Mouse (Mus musculus) heart, postnatal 0 days (tissue): ENCODE data around the gene Vps8. TPM values are rescaled to one million over a fixed set of nuclear protein-coding genes. Genes with fewer than 3 reads are reported as not detected.

ENCODE experiments used
- ATAC-seq: fragments of 200-750 bp; cut with Nextera tagmentation; 2 replicates; pipeline ENCODE4 v1.8.0; 2017; ENCODE audit warnings: low read depth, moderate number of reproducible peaks, moderate library complexity; ENCODE audit not compliant: insufficient read depth
- DNase-seq: peaks from one replicate; pipeline ENCODE4 v3.0.0-alpha.2; 2016; ENCODE audit warnings: low spot score
- H3K27ac ChIP-seq: fragments of 300-500 bp; sonication (generic); 2 replicates; pipeline ENCODE4 v1.5.1; 2014; ENCODE audit warnings: low read depth, mild to moderate bottlenecking
- H3K27me3 ChIP-seq: fragments of 300-500 bp; sonication (generic); 2 replicates; pipeline ENCODE4 v1.6.1; 2014; ENCODE audit warnings: low read length, mixed read lengths; ENCODE audit not compliant: control insufficient read depth, insufficient read depth
- H3K36me3 ChIP-seq: fragments of 300-500 bp; sonication (generic); replicated peaks from 2 replicates; pipeline ENCODE4 v1.6.1; 2014; ENCODE audit warnings: low read length, mixed read lengths; ENCODE audit not compliant: control insufficient read depth, insufficient read depth
- H3K4me1 ChIP-seq: fragments of 300-500 bp; sonication (generic); 2 replicates; pipeline ENCODE4 v1.6.1; 2014; ENCODE audit warnings: antibody characterized with exemption; ENCODE audit not compliant: control insufficient read depth, insufficient read depth
- H3K4me2 ChIP-seq: fragments of 300-500 bp; sonication (generic); 2 replicates; pipeline ENCODE4 v1.6.1; 2014; ENCODE audit warnings: low read depth, mild to moderate bottlenecking, low read length, moderate library complexity
- H3K4me3 ChIP-seq: fragments of 300-500 bp; sonication (generic); 2 replicates; pipeline ENCODE4 v1.5.1; 2014; ENCODE audit warnings: low read depth, low read length
- H3K9ac ChIP-seq: fragments of 300-500 bp; sonication (generic); replicated peaks from 2 replicates; pipeline ENCODE4 v1.6.1; 2014; ENCODE audit warnings: low read depth, low read length, mixed read lengths
- H3K9me3 ChIP-seq: fragments of 300-500 bp; sonication (generic); replicated peaks from 2 replicates; pipeline ENCODE4 v1.6.1; 2016; ENCODE audit warnings: low read length; ENCODE audit not compliant: control insufficient read depth
- CTCF ChIP-seq: IDR thresholded peaks from 2 replicates; pipeline ENCODE4 v1.5.1; 2016; ENCODE audit warnings: antibody characterized with exemption, control low read depth, low read depth
- EP300 ChIP-seq: IDR thresholded peaks from 2 replicates; pipeline ENCODE4 v1.6.1; 2016; ENCODE audit warnings: antibody characterized with exemption, low read depth
- WGBS: fragments of 180-500 bp; shearing (Covaris S2); extraction: QIAGEN DNeasy Blood & Tissue Kit; methylation state at CpG from one replicate; pipeline ENCODE4 v1.1.7; 2014; 5-methylcytosine and 5-hydroxymethylcytosine counted together
- polyA plus RNA-seq: library from polyadenylated mRNA; unstranded; fragments of >200 nt; fragmentation: Nextera tagmentation; extraction: Ambion mirVana; gene quantifications from 2 replicates; pipeline ENCODE4 v1.2.1, GENCODE M21; 2015
- total RNA-seq: library from RNA; depleted of rRNA; stranded (reverse); fragments of >200 nt; gene quantifications from 2 replicates; pipeline ENCODE4 v1.2.3, GENCODE M21; 2014; ENCODE audit warnings: low replicate concordance

The Vps8 gene
- total and polyA plus RNA-seq, 2 experiments from 2014 or later, result 21.3 to 94.8 TPM

- H3K4me1 ChIP-seq, result peaks cover 40% of the 10 kb centered on the region
- no peaks in the 10 kb centered on the region for H3K36me3 ChIP-seq
- ATAC-seq, result peak; percentile 51
- DNase-seq, result peak; percentile 51
- H3K27ac ChIP-seq, result peak overlapping the region; percentile 55
- 54% methylated on average over 3 of the region's 3 CpGs for WGBS
- H3K27me3 ChIP-seq, result no peaks in the 10 kb centered on the region
- no peak overlapping the region for H3K4me3 ChIP-seq
- TF ChIP-seq CTCF (no peak), EP300 (no peak)
- no peak overlapping the region for H3K9ac ChIP-seq
- H3K9me3 ChIP-seq, result no peaks in the 10 kb centered on the region
- no peak overlapping the region for H3K4me2 ChIP-seq
Measured at GRCm38 (mm10) chr16:21641944-21642343, 219.0 kb downstream of the Vps8 start.

GRCm38 (mm10) chr16:21642906-21643305 lies 220.0 kb downstream of the Vps8 start:
- Histone ChIP-seq H3K27ac (no peak overlapping the region), H3K4me1 (peaks cover 40% of the 10 kb centered on the region), H3K27me3 (no peaks in the 10 kb centered on the region), H3K36me3 (no peaks in the 10 kb centered on the region), H3K4me2 (no peak overlapping the region), H3K4me3 (no peak overlapping the region), H3K9me3 (no peaks in the 10 kb centered on the region), H3K9ac (no peak overlapping the region)
- WGBS, result 70% methylated on average over 5 of the region's 5 CpGs
- no peak for ATAC-seq
- DNase-seq, result no peak
- no peak for TF ChIP-seq CTCF
- no peak for TF ChIP-seq EP300

GRCm38 (mm10) chr16:21643621-21644041 lies 220.7 kb downstream of the Vps8 start:
- ATAC-seq, result no peak; the same call in 1 of the 2 replicates
- no peak for DNase-seq

GRCm38 (mm10) chr16:21644066-21644561 lies 221.2 kb downstream of the Vps8 start:
- WGBS, result 34% methylated on average over 17 of the region's 17 CpGs
- no peaks in the 10 kb centered on the region for H3K27me3 ChIP-seq
- DNase-seq (no peak), ATAC-seq (peak; percentile 33)
- H3K36me3 ChIP-seq, result no peaks in the 10 kb centered on the region
- no peak overlapping the region for H3K4me3 ChIP-seq
- peak overlapping the region; percentile 26; the same call in 1 of the 2 replicates for H3K4me2 ChIP-seq
- H3K9me3 ChIP-seq, result no peaks in the 10 kb centered on the region
- no peak overlapping the region for H3K9ac ChIP-seq
- H3K27ac ChIP-seq, result peak overlapping the region; percentile 52
- H3K4me1 ChIP-seq, result peaks cover 40% of the 10 kb centered on the region
- TF ChIP-seq EP300, result no peak
- no peak for TF ChIP-seq CTCF

More at GRCm38 (mm10) chr16:21643621-21644041, 220.7 kb downstream of the Vps8 start:
- H3K4me1 ChIP-seq, result peaks cover 40% of the 10 kb centered on the region
- WGBS, result 65% methylated on average over 2 of the region's 2 CpGs
- H3K9me3 ChIP-seq, result no peaks in the 10 kb centered on the region
- H3K36me3 ChIP-seq, result no peaks in the 10 kb centered on the region
- H3K4me2 ChIP-seq, result no peak overlapping the region
- peak overlapping the region; percentile 52 for H3K27ac ChIP-seq
- H3K27me3 ChIP-seq, result no peaks in the 10 kb centered on the region
- H3K4me3 ChIP-seq, result no peak overlapping the region
- TF ChIP-seq EP300 (no peak), CTCF (no peak)
- no peak overlapping the region for H3K9ac ChIP-seq

GRCm38 (mm10) chr16:21644574-21644973 lies 221.7 kb downstream of the Vps8 start:
- Histone ChIP-seq H3K27ac (0 out of 2 replicates have a peak overlapping the region, but pooled peaks have one; percentile 52), H3K9ac (no peak overlapping the region), H3K4me1 (peaks cover 40% of the 10 kb centered on the region), H3K27me3 (no peaks in the 10 kb centered on the region), H3K4me3 (no peak overlapping the region), H3K36me3 (no peaks in the 10 kb centered on the region), H3K9me3 (no peaks in the 10 kb centered on the region), H3K4me2 (no peak overlapping the region)
- DNase-seq (no peak), ATAC-seq (no peak)
- no peak for TF ChIP-seq EP300
- no peak for TF ChIP-seq CTCF
- 80% methylated on average over 3 of the region's 3 CpGs for WGBS

GRCm38 (mm10) chr16:21645915-21646314 lies 223.0 kb downstream of the Vps8 start:
- Histone ChIP-seq H3K27ac (peak overlapping the region; percentile 5; the same call in 1 of the 2 replicates), H3K27me3 (no peaks in the 10 kb centered on the region), H3K4me1 (peaks cover 40% of the 10 kb centered on the region), H3K4me2 (no peak overlapping the region), H3K9me3 (no peaks in the 10 kb centered on the region), H3K4me3 (no peak overlapping the region), H3K9ac (no peak overlapping the region), H3K36me3 (0 out of 2 replicates have a peak, but pooled peaks cover 3% of the 10 kb centered on the region)
- ATAC-seq (peak; percentile 61; the same call in 1 of the 2 replicates), DNase-seq (peak; percentile 60)
- TF ChIP-seq EP300 (no peak), CTCF (no peak)
- WGBS, result 28% methylated on average over 3 of the region's 3 CpGs
